Mouse (Mus musculus): ENCODE measurements around the gene Rabgap1l. TPM values are rescaled to one million over a fixed set of nuclear protein-coding genes. Genes with fewer than 3 reads are reported as not detected.

Gene Rabgap1l
- polyA plus RNA-seq, 1 experiment = 13.8 TPM

DNA sequence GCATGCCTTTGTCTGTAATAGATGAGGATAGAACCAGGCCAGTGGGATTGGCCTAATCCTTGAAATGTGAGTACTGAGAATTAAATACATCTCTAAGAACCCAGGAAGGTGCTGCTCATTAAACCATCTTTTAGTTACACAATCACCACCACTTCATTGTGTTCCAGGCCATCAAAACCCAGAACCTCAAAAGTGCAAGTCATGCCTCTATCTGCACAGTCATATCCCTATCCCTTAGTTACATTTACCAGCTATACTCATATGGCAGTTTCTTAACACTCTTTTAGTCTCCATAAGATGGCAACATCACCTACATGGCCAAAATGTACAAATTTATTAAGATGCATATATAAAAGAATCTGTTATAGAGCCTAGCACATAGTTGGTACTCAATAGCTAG lies 435.7 kb downstream of the Rabgap1l start:
- Histone ChIP-seq H3K4me3 (ENCODE audit: extremely low read depth, insufficient read depth, insufficient read length) (no peak overlapping the region), H3K36me3 (ENCODE audit: control insufficient read depth, insufficient read depth, low read length) (no peaks in the 10 kb centered on the region), H3K4me1 (ENCODE audit: control insufficient read depth, insufficient read depth, insufficient read length) (no peaks in the 10 kb centered on the region), H3K27ac (ENCODE audit: insufficient read depth, low read length) (no peak overlapping the region), H3K27me3 (ENCODE audit: control insufficient read depth, insufficient read depth, low read length) (no peaks in the 10 kb centered on the region)
- DNase-seq (ENCODE audit: low read depth in 1 of 2, low spot score in 2 of 2) = no peak
- TF ChIP-seq CTCF (IDR thresholded peaks at IDR 0.05; ENCODE audit: extremely low read depth, insufficient read depth, insufficient read length, insufficient replicate concordance) = no peak
- no peak for TF ChIP-seq POLR2A (IDR thresholded peaks at IDR 0.05; ENCODE audit: low read depth, low read length)

DNA sequence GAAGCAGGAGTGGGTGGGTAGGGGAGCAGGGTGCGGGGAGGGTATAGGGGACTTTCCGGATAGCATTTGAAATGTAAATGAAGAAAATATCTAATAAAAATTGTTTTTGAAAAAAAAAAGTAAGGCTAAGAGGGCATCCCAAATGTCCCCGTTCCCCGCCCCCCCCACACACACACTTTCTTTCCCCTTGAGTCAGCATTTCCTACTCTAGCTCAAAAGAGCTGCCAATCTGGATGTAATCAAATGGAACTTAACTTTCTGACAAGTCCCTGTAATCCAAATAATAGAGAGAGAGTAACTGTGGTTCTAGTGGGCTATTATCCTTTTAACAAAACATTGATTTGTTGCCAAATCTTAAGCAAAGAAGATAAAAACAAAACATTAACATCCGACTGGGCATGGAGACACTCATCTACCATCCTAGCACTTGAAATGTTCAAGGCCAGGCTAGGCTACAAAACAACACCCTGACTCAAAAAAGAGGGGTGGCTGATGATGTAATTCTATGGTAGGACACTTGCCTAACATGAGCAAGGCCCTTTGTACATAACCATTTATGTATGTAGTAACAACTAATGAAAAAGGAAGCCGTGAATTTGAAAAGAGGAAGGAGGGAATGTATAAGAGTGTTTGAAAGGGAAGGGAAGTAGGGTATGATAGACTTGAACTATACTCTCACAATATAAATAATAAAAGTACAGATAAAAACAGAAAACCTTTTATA lies 439.1 kb downstream of the Rabgap1l start:
- Histone ChIP-seq H3K4me1 (ENCODE audit: control insufficient read depth, insufficient read depth, insufficient read length) (no peaks in the 10 kb centered on the region), H3K36me3 (ENCODE audit: control insufficient read depth, insufficient read depth, low read length) (no peaks in the 10 kb centered on the region), H3K27ac (ENCODE audit: insufficient read depth, low read length) (no peak overlapping the region), H3K27me3 (ENCODE audit: control insufficient read depth, insufficient read depth, low read length) (no peaks in the 10 kb centered on the region), H3K4me3 (ENCODE audit: extremely low read depth, insufficient read depth, insufficient read length) (no peak overlapping the region)
- DNase-seq (ENCODE audit: low read depth in 1 of 2, low spot score in 2 of 2) = no peak
- 76% methylated on average over 6 of the region's 6 CpGs for WGBS
- TF ChIP-seq POLR2A (IDR thresholded peaks at IDR 0.05; ENCODE audit: low read depth, low read length) (no peak), CTCF (IDR thresholded peaks at IDR 0.05; ENCODE audit: extremely low read depth, insufficient read depth, insufficient read length, insufficient replicate concordance) (no peak)

DNA sequence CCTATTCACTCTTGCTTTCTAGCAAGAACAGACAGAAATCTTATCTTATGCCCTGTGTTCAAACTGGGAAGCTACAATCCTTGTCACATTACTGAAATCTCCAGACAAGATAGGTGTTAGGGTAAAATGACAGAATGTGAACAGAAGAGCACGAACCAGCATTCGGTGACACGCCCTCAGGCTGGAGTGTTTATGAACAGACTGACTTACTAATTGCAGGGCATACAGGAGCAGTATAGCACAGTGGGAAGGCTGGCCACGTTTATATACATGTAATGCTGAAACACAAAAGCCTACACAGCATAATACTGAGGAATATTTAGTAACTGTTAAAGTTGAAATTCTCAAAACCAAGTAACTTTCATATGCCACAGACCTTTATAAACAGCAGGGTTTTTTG lies 440.7 kb downstream of the Rabgap1l start:
- no peaks in the 10 kb centered on the region for H3K36me3 ChIP-seq (ENCODE audit: control insufficient read depth, insufficient read depth, low read length)
- 89% methylated on average over 4 of the region's 4 CpGs for WGBS
- no peak overlapping the region for H3K27ac ChIP-seq (ENCODE audit: insufficient read depth, low read length)
- no peak for DNase-seq (ENCODE audit: low read depth in 1 of 2, low spot score in 2 of 2)
- no peak overlapping the region for H3K4me3 ChIP-seq (ENCODE audit: extremely low read depth, insufficient read depth, insufficient read length)
- H3K4me1 ChIP-seq (ENCODE audit: control insufficient read depth, insufficient read depth, insufficient read length) = no peaks in the 10 kb centered on the region
- no peak for TF ChIP-seq POLR2A (IDR thresholded peaks at IDR 0.05; ENCODE audit: low read depth, low read length)
- TF ChIP-seq CTCF (IDR thresholded peaks at IDR 0.05; ENCODE audit: extremely low read depth, insufficient read depth, insufficient read length, insufficient replicate concordance) = no peak
- H3K27me3 ChIP-seq (ENCODE audit: control insufficient read depth, insufficient read depth, low read length) = no peaks in the 10 kb centered on the region

DNA sequence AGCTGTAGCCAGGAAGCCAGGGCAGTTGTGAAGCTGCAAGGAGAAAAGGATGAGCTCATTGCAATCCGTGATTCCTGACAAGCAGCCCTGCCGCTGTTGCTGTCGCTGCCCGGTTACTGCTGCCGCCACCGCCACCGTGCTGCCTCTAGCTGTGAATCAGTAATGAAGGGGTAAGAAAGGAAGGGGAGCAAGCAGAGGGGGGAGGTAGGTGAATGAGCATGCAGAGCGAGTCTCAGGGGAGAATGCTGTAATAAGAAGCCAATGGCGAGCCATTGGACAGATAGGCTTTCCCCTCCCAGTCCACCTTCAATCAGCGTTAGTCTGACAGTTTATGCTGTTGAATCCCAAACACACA lies 441.2 kb downstream of the Rabgap1l start:
- 38% methylated on average over 10 of the region's 10 CpGs for WGBS
- Histone ChIP-seq H3K36me3 (ENCODE audit: control insufficient read depth, insufficient read depth, low read length) (no peaks in the 10 kb centered on the region), H3K27me3 (ENCODE audit: control insufficient read depth, insufficient read depth, low read length) (no peaks in the 10 kb centered on the region), H3K27ac (ENCODE audit: insufficient read depth, low read length) (no peak overlapping the region), H3K4me1 (ENCODE audit: control insufficient read depth, insufficient read depth, insufficient read length) (no peaks in the 10 kb centered on the region), H3K4me3 (ENCODE audit: extremely low read depth, insufficient read depth, insufficient read length) (peak overlapping the region; percentile 7; the same call in 1 of the 2 replicates)
- DNase-seq (ENCODE audit: low read depth in 1 of 2, low spot score in 2 of 2) = no peak
- no peak for TF ChIP-seq POLR2A (IDR thresholded peaks at IDR 0.05; ENCODE audit: low read depth, low read length)
- no peak for TF ChIP-seq CTCF (IDR thresholded peaks at IDR 0.05; ENCODE audit: extremely low read depth, insufficient read depth, insufficient read length, insufficient replicate concordance)

DNA sequence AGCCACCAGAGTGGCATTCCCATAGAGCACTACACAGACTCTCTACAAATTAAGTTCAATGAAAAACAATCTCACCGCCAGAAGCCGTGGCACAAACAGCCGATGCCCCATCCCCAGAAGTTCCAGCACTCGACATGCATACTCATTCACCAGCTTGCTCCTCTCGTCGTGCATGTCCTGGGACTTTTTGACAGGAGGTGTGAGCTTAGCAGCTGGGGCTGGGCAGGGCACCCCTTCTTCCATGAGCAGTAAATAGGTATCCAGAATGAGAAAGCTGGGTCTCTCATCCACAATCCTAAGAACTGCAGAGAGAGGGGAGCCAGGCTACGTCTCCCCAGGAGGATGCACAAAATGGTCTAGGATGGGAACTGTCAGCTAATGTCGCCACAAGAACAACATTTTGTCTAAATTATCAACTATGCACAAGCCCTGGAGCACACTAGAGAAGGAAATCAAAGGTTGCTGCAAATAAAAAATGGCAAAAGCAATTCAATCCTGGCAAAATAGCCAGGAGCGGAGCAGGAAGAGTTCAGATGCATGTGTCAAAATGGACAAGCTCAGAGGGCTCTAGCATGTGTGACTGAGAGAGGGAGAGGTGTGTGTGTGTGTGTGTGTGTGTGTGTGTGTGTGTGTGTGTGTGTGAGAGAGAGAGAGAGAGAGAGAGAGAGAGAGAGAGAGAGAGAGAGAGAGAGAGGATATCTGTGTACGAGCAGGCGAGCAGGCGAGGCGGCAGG lies 441.7 kb downstream of the Rabgap1l start:
- peak overlapping the region; percentile 7; the same call in 1 of the 2 replicates for H3K4me3 ChIP-seq (ENCODE audit: extremely low read depth, insufficient read depth, insufficient read length)
- TF ChIP-seq CTCF (IDR thresholded peaks at IDR 0.05; ENCODE audit: extremely low read depth, insufficient read depth, insufficient read length, insufficient replicate concordance) (no peak), POLR2A (IDR thresholded peaks at IDR 0.05; ENCODE audit: low read depth, low read length) (no peak)
- WGBS = 70% methylated on average over 13 of the region's 13 CpGs
- H3K36me3 ChIP-seq (ENCODE audit: control insufficient read depth, insufficient read depth, low read length) = no peaks in the 10 kb centered on the region
- H3K27me3 ChIP-seq (ENCODE audit: control insufficient read depth, insufficient read depth, low read length) = no peaks in the 10 kb centered on the region
- H3K27ac ChIP-seq (ENCODE audit: insufficient read depth, low read length) = no peak overlapping the region
- no peak for DNase-seq (ENCODE audit: low read depth in 1 of 2, low spot score in 2 of 2)
- H3K4me1 ChIP-seq (ENCODE audit: control insufficient read depth, insufficient read depth, insufficient read length) = no peaks in the 10 kb centered on the region

DNA sequence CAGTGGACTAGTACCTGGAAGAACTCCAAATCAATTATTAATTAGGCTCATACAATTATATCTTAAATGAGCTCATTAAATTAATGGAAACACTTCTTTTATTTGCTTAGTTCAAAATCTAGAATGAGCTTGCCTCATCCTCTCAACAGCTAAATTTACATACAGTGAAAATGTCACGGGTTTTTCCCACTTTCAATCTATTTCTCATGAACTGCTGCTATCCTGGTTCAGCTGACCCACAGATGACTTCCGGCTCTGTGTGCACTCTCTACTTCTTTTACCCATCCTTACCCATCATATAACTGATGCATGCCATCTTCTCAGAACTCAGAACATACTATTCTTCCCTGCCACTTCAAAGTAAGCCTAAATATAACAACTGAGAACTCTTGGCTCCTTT lies 452.4 kb downstream of the Rabgap1l start:
- no peak overlapping the region for H3K27ac ChIP-seq (ENCODE audit: insufficient read depth, low read length)
- TF ChIP-seq CTCF (IDR thresholded peaks at IDR 0.05; ENCODE audit: extremely low read depth, insufficient read depth, insufficient read length, insufficient replicate concordance) (no peak), POLR2A (IDR thresholded peaks at IDR 0.05; ENCODE audit: low read depth, low read length) (no peak)
- WGBS = 79% methylated on average over 2 of the region's 2 CpGs
- H3K36me3 ChIP-seq (ENCODE audit: control insufficient read depth, insufficient read depth, low read length) = no peaks in the 10 kb centered on the region
- DNase-seq (ENCODE audit: low read depth in 1 of 2, low spot score in 2 of 2) = no peak
- no peaks in the 10 kb centered on the region for H3K27me3 ChIP-seq (ENCODE audit: control insufficient read depth, insufficient read depth, low read length)
- no peaks in the 10 kb centered on the region for H3K4me1 ChIP-seq (ENCODE audit: control insufficient read depth, insufficient read depth, insufficient read length)
- H3K4me3 ChIP-seq (ENCODE audit: extremely low read depth, insufficient read depth, insufficient read length) = no peak overlapping the region

DNA sequence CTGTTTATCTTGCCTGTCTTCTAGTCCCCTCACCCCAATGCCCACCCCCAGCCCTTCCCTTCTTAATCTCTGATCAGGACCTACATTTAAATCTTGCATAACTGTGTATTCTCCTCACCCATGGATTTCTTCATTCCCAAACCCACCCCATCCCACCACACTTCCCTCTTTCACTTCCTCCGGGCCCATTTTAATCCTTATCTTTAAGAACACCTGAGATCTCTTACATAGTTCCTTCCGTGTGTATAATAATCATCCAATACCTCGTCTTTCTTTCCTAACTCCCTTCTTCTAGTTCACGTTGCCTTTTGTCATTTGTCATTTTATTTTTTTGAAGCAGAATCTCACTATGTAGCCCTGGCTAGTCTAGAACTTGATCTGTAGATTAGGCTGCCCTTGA lies 453.6 kb downstream of the Rabgap1l start:
- Histone ChIP-seq H3K27me3 (ENCODE audit: control insufficient read depth, insufficient read depth, low read length) (no peaks in the 10 kb centered on the region), H3K4me1 (ENCODE audit: control insufficient read depth, insufficient read depth, insufficient read length) (no peaks in the 10 kb centered on the region), H3K36me3 (ENCODE audit: control insufficient read depth, insufficient read depth, low read length) (no peaks in the 10 kb centered on the region), H3K4me3 (ENCODE audit: extremely low read depth, insufficient read depth, insufficient read length) (no peak overlapping the region), H3K27ac (ENCODE audit: insufficient read depth, low read length) (no peak overlapping the region)
- 30% methylated on average over 4 of the region's 4 CpGs for WGBS
- TF ChIP-seq POLR2A (IDR thresholded peaks at IDR 0.05; ENCODE audit: low read depth, low read length) = no peak
- no peak for TF ChIP-seq CTCF (IDR thresholded peaks at IDR 0.05; ENCODE audit: extremely low read depth, insufficient read depth, insufficient read length, insufficient replicate concordance)
- no peak for DNase-seq (ENCODE audit: low read depth in 1 of 2, low spot score in 2 of 2)

Measured in spleen, adult 2 months (tissue).